Mouse (Mus musculus) heart, postnatal 14 days (tissue): Measurements from ENCODE around the gene Igfl3. TPM values are rescaled to one million over a fixed set of nuclear protein-coding genes. Genes with fewer than 3 reads are reported as not detected.

Experiments
- DNase-seq, 2 experiments: peaks; one replicate each; pipeline ENCODE4 v3.0.0; 2021 to 2022
- intact Hi-C: fragments of 180-260 bp; cut with DNase I; formaldehyde crosslinking; loops from one replicate; pipeline ENCODE4 v1.15.1; 2025
- long read RNA-seq, 2 experiments: library from polyadenylated mRNA; stranded (forward); transcript quantifications; one replicate each; pipeline ENCODE4 v2.0.0; 2021
- total RNA-seq, 2 experiments: library from RNA; stranded (reverse); gene quantifications; 2 replicates each; pipeline ENCODE4 v1.2.3; 2021

Igfl3 gene
- not detected for total RNA-seq
- long read RNA-seq, experiment 1: 0 reads
- long read RNA-seq, experiment 2: 0 reads

DNA sequence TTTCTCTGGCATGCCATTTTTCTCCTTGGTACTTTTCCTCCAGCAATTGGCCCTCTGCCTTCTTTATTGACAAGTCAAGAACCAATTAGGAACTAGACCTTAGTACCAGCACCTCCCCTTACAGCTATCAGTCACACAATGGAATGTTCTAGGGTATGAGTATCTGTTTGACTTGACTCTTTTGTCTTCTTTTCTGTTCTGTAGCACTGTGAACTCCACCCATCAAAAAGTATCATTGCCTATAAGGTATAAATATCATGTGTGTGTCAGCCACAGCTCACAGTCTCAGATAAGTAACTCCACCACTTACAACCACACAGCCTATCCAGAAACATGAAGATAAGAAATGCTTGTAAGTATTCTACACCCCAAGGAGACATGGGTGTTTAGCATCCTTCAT, at the start of gene Igfl3:
TSS of gene Igfl3 (plus strand) at position 301 of the 400 bp plus-strand sequence.
- DNase-seq: no peak
- intact Hi-C loops: no loop called here

GRCm38 (mm10) chr7:18210938-18211337, 34.6 kb downstream of the Igfl3 start:
- intact Hi-C loops: no loop called here
- DNase-seq: no peak

DNA sequence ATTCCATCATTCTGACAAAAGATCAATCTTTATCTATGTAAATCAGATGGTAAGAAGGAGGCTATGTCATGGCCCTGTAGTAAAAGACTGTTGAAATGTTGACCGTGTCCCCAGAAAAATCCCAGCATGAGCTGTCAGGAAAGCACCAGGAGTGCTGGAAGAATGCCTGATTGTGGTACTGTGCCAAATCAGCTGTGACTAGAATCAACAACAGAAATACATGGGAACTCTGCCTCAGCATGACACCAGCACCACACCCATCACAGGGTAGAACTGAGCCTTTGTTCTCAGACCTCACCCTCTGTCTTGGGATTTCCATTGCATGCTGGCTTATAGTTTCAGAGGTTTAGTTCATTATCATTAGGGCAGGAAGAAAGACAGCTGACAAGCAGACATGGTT, 38.4 kb downstream of the Igfl3 start:
- intact Hi-C loops: no loop called here

More for the DNA sequence above, 38.4 kb downstream of the Igfl3 start:
- no peak for DNase-seq

Other genes starting within 250 kb of the Igfl3 start
- gene Ceacam11, start 204.4 kb upstream of the Igfl3 start, total RNA-seq: not detected
- not detected for gene Ceacam13, start 166.6 kb upstream of the Igfl3 start, total RNA-seq
- not detected for gene Ceacam12, start 110.6 kb upstream of the Igfl3 start, total RNA-seq
- gene Mill1, start 68.9 kb downstream of the Igfl3 start, total RNA-seq: not detected
- not detected for gene Psg18, start 178.5 kb downstream of the Igfl3 start, total RNA-seq